Mouse (Mus musculus): ENCODE measurements around the gene Slc35c1. TPM values are rescaled to one million over a fixed set of nuclear protein-coding genes. Genes with fewer than 3 reads are reported as not detected.

Gene Slc35c1
- polyA plus RNA-seq, 1 experiment from 2014 or later = 13.8 TPM

GRCm38 (mm10) chr2:92442419-92443001 is 17.8 kb downstream of the Slc35c1 start:
- Histone ChIP-seq H3K4me3 (no peak overlapping the region), H3K36me3 (no peaks in the 10 kb centered on the region), H3K27me3 (ENCODE audit: insufficient read depth, poor library complexity, severe bottlenecking) (no peaks in the 10 kb centered on the region; the same call in 1 of the 2 replicates), H3K27ac (0 out of 2 replicates have a peak overlapping the region, but pooled peaks have one; percentile 35), H3K9me3 (no peaks in the 10 kb centered on the region), H3K4me1 (replicated peaks) (peaks cover 26% of the 10 kb centered on the region)
- WGBS = 79% methylated on average over 12 of the region's 12 CpGs
- DNase-seq (ENCODE audit: low spot score) = no peak

DNA sequence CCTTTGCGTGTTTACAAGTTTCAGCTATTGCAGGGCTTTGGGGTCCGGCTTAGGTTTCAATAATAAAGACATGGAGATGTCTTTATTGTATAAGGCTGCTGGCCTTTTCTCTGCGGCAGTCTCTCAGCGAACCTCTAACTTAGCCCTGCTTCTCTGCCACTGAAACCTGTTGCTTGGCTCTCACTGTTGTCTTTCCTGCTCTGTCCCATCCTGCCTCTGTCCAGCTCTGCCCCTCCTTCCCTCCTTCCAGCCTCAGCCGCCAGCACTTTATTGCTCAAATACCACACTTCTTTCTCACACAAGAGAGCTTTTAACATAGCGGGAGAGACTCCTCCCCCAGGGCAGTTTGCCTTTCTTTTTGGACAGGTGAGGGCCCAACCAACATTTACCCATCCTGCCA is 19.9 kb downstream of the Slc35c1 start:
- no peaks in the 10 kb centered on the region for H3K36me3 ChIP-seq
- H3K9me3 ChIP-seq = no peaks in the 10 kb centered on the region
- H3K27ac ChIP-seq = no peak overlapping the region
- 71% methylated on average over 6 of the region's 6 CpGs for WGBS
- peaks cover 2% of the 10 kb centered on the region; the same call in 1 of the 2 replicates for H3K27me3 ChIP-seq (ENCODE audit: insufficient read depth, poor library complexity, severe bottlenecking)
- peaks cover 12% of the 10 kb centered on the region for H3K4me1 ChIP-seq (replicated peaks)
- H3K4me3 ChIP-seq = no peak overlapping the region
- no peak for DNase-seq (ENCODE audit: low spot score)

GRCm38 (mm10) chr2:92438567-92438966 is 21.8 kb downstream of the Slc35c1 start:
- Histone ChIP-seq H3K27ac (no peak overlapping the region), H3K27me3 (ENCODE audit: insufficient read depth, poor library complexity, severe bottlenecking) (peaks cover 9% of the 10 kb centered on the region; the same call in 1 of the 2 replicates), H3K9me3 (no peaks in the 10 kb centered on the region), H3K4me1 (replicated peaks) (peaks cover 19% of the 10 kb centered on the region; the same call in 1 of the 2 replicates), H3K4me3 (no peak overlapping the region), H3K36me3 (no peaks in the 10 kb centered on the region)
- no peak for DNase-seq (ENCODE audit: low spot score)
- 65% methylated on average over 3 of the region's 3 CpGs for WGBS

DNA sequence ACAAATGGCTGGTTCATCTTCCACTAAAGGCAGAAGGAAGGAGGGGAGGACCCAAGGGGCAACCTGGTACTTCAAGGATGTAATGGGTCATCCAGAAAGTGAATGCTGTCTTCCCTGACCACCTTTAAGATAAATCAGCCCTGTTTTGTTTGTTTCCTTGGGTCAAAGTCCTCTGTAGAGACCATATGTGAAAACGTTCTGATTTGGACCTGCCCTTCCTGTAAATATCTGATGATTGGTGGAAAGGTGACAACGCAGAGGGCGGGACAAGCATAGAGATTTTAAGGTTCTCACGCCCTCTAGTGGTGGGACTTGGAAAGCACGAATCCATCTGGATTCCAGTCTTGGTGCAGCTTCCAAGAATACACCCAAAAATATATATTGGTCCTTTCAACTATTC is 22.5 kb downstream of the Slc35c1 start:
- no peak overlapping the region for H3K4me3 ChIP-seq
- peaks cover 9% of the 10 kb centered on the region; the same call in 1 of the 2 replicates for H3K27me3 ChIP-seq (ENCODE audit: insufficient read depth, poor library complexity, severe bottlenecking)
- WGBS = under 1% methylated on average over 5 of the region's 5 CpGs
- H3K4me1 ChIP-seq (replicated peaks) = peaks cover 26% of the 10 kb centered on the region
- 0 out of 2 replicates have a peak overlapping the region, but pooled peaks have one; percentile 2 for H3K27ac ChIP-seq
- DNase-seq (ENCODE audit: low spot score) = peak; percentile 82
- H3K36me3 ChIP-seq = no peaks in the 10 kb centered on the region
- no peaks in the 10 kb centered on the region for H3K9me3 ChIP-seq

DNA sequence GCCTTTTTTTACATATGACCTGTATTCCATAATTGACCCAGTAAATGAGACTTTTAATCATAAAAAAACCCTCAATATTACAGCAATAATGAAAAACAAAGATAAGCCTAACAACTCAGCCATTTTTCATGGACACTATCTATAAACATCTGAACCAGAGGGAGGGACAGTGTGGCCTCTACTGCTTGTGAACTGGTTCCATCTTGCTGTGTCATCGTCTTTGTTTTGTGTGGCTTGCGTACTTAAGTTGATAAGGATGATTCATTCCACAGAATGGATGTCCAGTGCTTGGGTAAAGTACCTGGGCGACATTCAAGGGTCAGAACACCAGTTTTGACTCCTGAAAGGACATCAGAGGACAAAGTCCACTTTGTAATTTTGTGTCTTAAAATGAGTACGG is 23.0 kb downstream of the Slc35c1 start:
- no peaks in the 10 kb centered on the region for H3K36me3 ChIP-seq
- peaks cover 9% of the 10 kb centered on the region; the same call in 1 of the 2 replicates for H3K27me3 ChIP-seq (ENCODE audit: insufficient read depth, poor library complexity, severe bottlenecking)
- WGBS = 82% methylated on average over 4 of the region's 4 CpGs
- H3K27ac ChIP-seq = 0 out of 2 replicates have a peak overlapping the region, but pooled peaks have one; percentile 2
- DNase-seq (ENCODE audit: low spot score) = no peak
- H3K4me3 ChIP-seq = no peak overlapping the region
- peaks cover 28% of the 10 kb centered on the region for H3K4me1 ChIP-seq (replicated peaks)
- H3K9me3 ChIP-seq = no peaks in the 10 kb centered on the region

- Histone ChIP-seq H3K4me3 (peak overlapping the region; percentile 95; the same call in 1 of the 2 replicates), H3K9me3 (no peaks in the 10 kb centered on the region), H3K27ac (no peak overlapping the region), H3K36me3 (no peaks in the 10 kb centered on the region), H3K27me3 (ENCODE audit: insufficient read depth, poor library complexity, severe bottlenecking) (peaks cover 9% of the 10 kb centered on the region; the same call in 1 of the 2 replicates), H3K4me1 (replicated peaks) (peaks cover 49% of the 10 kb centered on the region)
- 70% methylated on average over 6 of the region's 6 CpGs for WGBS
- no peak for DNase-seq (ENCODE audit: low spot score)
Measured at GRCm38 (mm10) chr2:92435023-92435422, 25.3 kb downstream of the Slc35c1 start.

- no peak for DNase-seq (ENCODE audit: low spot score)
- WGBS = 11% methylated on average over 12 of the region's 12 CpGs
- Histone ChIP-seq H3K27ac (peak overlapping the region; percentile 84), H3K36me3 (no peaks in the 10 kb centered on the region), H3K4me1 (replicated peaks) (peaks cover 55% of the 10 kb centered on the region), H3K9me3 (no peaks in the 10 kb centered on the region), H3K27me3 (ENCODE audit: insufficient read depth, poor library complexity, severe bottlenecking) (peaks cover 9% of the 10 kb centered on the region; the same call in 1 of the 2 replicates), H3K4me3 (peak overlapping the region; percentile 95)
Measured at GRCm38 (mm10) chr2:92434375-92434745, 26.0 kb downstream of the Slc35c1 start.

GRCm38 (mm10) chr2:92433578-92434374 is 26.6 kb downstream of the Slc35c1 start, which contains the start of gene Cry2:
Cry2 (minus strand) TSS chr2:92434043.
- Histone ChIP-seq H3K4me1 (replicated peaks) (peaks cover 61% of the 10 kb centered on the region), H3K4me3 (peak within 1 kb of the TSS; percentile 95), H3K27me3 (ENCODE audit: insufficient read depth, poor library complexity, severe bottlenecking) (peaks cover 9% of the 10 kb centered on the region; the same call in 1 of the 2 replicates), H3K36me3 (no peaks in the 10 kb centered on the region), H3K9me3 (no peaks in the 10 kb centered on the region), H3K27ac (peak within 1 kb of the TSS; percentile 91)
- DNase-seq (ENCODE audit: low spot score) = peak; percentile 99
- WGBS = under 1% methylated on average over 76 of the region's 76 CpGs

DNA sequence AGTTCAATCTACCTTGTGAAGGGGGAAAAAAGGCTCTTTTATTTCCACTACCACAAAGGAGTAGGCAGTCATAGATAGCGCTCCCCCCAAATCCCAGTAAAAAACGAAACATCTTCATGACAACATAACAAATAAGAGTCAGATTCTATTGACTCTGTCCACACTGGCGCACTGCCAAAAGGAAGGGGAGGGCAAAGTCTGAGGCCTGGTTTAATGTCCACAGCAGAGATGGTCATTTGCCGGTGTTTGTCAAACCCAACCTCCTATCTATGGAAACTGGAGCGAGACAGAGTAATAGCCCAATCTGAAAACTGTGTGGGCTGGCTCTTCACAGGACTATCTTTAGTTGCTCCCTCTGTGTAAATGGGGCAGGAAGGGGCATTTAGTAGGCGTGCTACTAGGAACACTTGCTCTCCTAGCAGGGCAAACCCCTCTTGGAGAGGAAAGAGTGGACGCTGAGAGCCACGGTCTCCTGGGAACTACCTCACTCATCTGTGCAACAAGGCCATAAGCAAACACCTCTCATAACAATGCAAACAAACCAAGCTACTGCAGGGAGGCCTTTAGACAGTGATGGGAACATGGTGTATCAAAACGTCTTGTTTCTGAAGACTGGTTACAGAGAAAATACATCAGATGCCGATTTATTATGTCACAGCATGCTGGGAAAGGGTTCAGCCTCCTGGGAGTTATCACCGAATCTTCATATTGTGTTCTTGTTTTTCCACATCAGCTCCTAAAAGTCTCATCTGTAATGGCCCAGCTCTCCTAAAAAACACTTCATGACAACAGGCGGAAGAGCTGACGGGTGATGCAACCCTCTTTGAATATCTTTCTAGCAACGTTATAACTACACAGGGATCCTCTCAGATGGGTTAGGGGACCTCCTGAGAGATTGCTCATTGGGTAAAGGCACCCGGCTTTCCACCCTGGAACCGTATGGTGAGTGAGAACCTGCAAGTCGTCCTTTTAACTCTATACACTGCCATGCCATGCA is 27.7 kb downstream of the Slc35c1 start:
- no peak for DNase-seq (ENCODE audit: low spot score)
- peak overlapping the region; percentile 91 for H3K27ac ChIP-seq
- peak overlapping the region; percentile 95 for H3K4me3 ChIP-seq
- H3K4me1 ChIP-seq (replicated peaks) = peaks cover 70% of the 10 kb centered on the region
- no peaks in the 10 kb centered on the region for H3K36me3 ChIP-seq
- H3K27me3 ChIP-seq (ENCODE audit: insufficient read depth, poor library complexity, severe bottlenecking) = peaks cover 9% of the 10 kb centered on the region; the same call in 1 of the 2 replicates
- no peaks in the 10 kb centered on the region for H3K9me3 ChIP-seq
- WGBS = 48% methylated on average over 17 of the region's 17 CpGs

DNA sequence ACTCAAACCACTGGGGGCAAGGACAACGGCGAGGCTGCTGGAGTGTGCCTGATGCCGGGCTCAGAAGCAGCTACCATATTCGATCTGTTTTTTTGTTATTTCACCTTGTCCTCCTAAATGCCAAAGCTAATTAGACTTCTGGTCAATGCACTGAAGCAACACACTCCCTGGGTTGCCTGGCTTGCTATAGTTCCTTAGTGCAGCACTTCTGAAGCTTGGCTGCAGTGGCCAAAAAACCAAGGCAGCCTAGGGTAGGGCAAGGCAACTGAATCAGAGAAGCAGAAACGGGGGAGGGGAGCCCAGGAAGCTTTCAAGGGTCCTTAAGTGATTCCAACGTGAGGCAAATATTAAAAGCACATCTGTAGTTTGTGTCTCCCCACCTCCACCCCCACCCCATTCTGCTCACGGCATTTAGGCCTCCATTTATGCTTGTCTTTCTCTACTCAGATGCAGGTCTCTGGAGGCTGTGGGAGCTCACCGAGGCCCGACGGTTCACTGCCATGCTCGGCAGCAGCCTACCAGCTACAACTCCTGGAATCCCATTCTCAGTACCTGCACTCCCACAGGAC is 28.6 kb downstream of the Slc35c1 start:
- H3K9me3 ChIP-seq = no peaks in the 10 kb centered on the region
- H3K4me1 ChIP-seq (replicated peaks) = peaks cover 77% of the 10 kb centered on the region
- H3K27ac ChIP-seq = peak overlapping the region; percentile 80
- peaks cover 1% of the 10 kb centered on the region; the same call in 1 of the 2 replicates for H3K36me3 ChIP-seq
- no peak for DNase-seq (ENCODE audit: low spot score)
- 36% methylated on average over 11 of the region's 11 CpGs for WGBS
- peak overlapping the region; percentile 95 for H3K4me3 ChIP-seq
- peaks cover 9% of the 10 kb centered on the region; the same call in 1 of the 2 replicates for H3K27me3 ChIP-seq (ENCODE audit: insufficient read depth, poor library complexity, severe bottlenecking)

DNA sequence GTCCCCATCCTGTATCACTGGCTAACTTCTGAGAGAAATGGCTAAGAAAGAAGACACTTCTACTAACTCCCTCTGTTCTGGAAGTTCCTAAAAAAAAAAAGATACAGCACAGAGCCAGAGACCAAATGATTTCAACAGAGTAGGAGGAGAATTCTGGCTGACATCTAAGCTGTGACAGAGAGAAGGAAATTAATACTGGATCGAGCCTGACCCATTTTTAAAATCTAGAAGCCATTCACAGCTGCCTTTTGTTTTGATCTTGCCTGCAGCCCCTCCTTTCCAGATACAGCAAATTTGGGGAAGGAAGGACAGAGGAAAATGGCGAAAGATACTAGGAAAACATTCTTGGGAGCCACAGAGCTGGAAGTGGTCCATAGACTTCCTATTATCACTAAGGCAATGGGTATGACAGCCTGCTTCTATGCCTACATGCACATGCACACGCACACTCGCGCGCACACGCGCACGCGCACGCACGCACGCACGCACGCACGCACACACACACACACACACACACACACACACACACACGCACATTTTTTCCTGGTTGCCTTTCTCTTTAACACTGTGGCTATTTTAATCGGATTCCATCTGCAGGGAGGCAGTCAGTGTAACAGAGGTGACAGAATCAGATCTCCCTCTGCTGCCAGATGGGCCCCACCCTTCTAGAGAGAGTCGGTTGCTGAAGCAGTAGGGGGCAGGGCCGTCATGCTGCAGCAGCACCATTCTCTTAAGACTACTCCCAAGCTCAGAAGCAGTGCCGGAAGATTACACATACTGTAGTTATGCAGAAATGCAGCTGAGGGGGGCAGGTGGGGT is 29.4 kb downstream of the Slc35c1 start:
- WGBS = 67% methylated on average over 21 of the region's 21 CpGs
- Histone ChIP-seq H3K27me3 (ENCODE audit: insufficient read depth, poor library complexity, severe bottlenecking) (peaks cover 9% of the 10 kb centered on the region; the same call in 1 of the 2 replicates), H3K27ac (peak overlapping the region; percentile 80), H3K4me3 (peak overlapping the region; percentile 95), H3K36me3 (peaks cover 9% of the 10 kb centered on the region), H3K9me3 (no peaks in the 10 kb centered on the region), H3K4me1 (replicated peaks) (peaks cover 85% of the 10 kb centered on the region)
- DNase-seq (ENCODE audit: low spot score) = no peak
